Mouse (Mus musculus) frontal cortex, postnatal 14 days (tissue): ENCODE results near the gene Prokr2.
A peak's percentile ranks its signal among the peaks of the same experiment; 100 is the strongest.
"Not testable (repeated sequence)": the region's sequence is repeated elsewhere in the genome, so short reads cannot be mapped to it uniquely, and the experiment has no call there.

Source experiments
- DNase-seq, 2 experiments: peaks; one replicate each; pipeline ENCODE4 v3.0.0; 2022; ENCODE audit warnings: low spot score in 2 of 2

The Prokr2 gene

DNA sequence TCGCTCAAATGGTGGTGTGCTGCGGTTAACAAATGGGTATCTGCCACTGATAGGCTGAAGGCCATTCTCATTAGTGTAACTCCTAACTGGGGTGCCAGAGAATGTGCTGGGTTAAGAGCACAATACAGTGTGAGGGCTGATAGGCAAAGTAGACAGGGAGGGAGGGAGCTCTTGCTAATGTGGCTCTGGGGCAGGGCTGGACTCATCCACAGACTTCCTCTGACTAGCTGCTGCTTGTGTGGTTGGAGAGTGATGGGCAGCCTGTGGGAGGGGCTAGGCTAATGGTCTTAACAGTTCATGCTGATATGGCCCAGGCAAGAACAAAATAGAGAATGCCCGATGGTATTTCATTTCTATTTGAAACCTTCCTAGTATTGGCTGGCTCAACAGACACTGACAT is 44.0 kb downstream of the Prokr2 start:
- DNase-seq: no peak

GRCm38 (mm10) chr2:132340350-132340749 is 44.9 kb downstream of the Prokr2 start:
- DNase-seq: no peak

DNA sequence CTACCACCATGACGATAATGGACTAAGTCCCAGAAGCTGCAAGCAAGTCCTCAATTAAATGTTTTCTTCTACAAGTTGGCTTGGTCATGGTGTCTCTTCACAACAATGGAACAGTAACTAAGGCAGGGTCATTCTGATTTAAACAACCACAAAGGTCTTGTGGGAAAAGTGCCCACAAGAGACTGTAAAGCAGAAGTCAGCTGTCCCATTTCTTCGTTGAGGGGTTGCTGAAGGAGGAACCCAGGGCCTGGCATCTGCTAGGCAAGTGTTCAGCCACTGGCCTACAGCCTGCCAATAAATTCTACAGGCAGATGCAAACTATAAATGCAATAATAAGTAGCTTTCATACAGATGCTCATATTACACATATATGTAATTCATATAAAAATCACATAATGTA is 48.0 kb downstream of the Prokr2 start:
- no peak for DNase-seq

DNA sequence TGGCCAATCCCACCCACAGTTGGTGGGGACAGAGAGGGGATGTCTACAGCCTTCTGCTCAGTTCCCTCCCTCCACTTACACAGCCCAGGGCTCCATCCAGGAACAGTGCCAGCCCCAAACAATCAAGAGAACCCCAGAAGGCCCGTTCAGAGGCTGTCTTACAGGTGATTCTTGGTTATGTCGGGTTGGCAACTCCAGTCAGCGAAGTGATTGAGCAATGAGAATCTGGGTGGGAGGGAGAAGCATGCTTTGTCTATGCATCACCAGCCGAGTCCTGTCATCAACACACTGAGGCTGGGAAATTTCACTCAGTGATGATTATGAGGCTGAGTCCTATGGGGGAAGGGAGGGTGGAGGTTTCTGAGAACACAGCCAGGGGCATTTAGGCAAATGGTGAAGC is 61.7 kb downstream of the Prokr2 start:
- DNase-seq: no peak

DNA sequence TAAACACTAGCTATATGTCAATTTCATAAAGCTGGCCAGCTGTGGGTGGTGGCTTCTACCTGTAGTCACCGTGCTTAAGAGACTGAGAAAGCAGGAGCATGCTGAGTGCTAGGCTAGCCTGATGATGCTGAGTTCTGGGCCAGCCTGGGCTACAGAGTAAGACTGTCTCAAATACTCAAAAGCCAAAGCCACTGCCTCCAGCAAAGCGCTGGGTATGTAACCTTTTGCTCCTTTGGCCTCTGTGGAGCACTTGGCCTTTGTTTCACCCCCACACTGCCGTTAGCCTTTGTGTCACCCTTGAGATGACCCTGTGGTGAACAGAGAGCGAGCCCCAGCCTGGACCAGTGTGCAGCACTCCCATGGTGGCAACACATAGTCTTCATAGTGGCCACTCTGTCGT is 64.7 kb downstream of the Prokr2 start:
- DNase-seq: no peak

DNA sequence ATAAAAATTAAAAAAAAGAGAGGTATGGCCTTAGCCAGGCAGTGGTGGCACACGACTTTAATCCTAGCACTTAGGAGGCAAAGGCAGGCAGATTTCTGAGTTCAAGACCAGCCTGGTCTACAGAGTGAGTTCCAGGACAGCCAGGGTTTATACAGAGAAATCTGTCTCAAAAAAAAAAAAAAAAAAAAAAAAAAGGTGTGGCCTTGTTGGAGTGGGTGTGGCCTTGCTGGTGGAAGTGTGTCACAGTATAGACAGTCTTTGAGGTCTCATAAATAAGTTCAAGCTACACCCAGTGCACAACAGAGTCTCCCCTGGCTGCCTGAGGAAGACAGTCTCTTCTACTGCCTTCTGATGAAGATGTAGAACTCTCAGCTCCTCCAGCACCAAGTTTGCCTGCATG is 68.1 kb downstream of the Prokr2 start:
- no peak for DNase-seq

DNA sequence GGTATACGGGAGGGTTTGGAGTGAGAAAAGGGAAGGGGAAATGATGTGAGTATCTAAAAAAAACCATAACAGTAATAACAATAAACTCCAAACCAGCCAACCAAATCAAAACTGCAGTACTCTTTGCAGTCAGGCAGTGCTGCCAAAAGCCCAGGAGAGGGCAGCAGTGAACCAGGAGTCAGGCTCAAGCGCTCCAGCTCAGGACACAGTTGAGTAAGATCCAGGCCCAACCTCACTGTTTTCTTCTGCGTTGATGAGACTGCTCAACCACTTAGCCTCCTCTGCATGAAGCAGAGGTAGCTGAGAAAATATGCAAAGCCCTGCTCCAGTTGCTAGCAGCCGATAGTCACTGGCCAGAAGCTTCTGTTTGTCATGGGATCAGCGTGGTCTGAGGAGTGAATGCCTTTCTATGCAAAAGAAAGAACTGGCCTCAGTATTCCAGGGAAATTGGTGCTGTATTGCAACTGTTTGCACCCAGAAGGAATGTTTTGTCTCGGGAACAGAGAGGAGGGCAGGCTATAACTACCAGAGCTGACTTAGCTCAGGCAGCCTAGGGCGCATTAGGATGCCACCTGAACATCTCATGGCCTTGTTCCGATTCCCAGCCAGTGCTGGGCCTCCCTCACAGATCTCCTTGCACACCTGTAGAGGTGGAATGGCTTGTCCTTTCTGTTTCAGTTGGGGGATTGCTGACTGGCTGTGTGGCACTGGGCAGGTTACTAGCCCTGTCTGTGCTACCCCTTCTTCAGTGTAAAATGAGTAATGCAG is 69.0 kb downstream of the Prokr2 start:
- peak; percentile 47 to 67 for DNase-seq

DNA sequence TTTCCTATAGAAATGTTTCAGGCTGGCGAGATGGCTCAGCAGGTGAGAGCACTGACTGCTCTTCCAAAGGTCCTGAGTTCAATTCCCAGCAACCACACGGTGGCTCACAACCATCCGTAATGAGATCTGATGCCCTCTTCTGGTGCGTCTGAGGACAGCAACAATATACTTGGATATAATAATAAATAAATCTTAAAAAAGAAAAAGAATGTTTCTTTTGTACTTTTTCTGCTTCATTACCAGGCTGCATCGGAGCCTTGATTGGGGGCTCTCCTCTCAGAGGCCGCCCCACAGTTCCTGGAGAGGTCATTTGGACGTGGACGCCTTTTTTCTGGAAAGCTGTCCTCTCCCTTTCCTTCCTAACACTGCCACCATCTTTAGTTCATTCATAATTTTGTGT is 71.2 kb downstream of the Prokr2 start:
- not testable (repeated sequence) for DNase-seq

DNA sequence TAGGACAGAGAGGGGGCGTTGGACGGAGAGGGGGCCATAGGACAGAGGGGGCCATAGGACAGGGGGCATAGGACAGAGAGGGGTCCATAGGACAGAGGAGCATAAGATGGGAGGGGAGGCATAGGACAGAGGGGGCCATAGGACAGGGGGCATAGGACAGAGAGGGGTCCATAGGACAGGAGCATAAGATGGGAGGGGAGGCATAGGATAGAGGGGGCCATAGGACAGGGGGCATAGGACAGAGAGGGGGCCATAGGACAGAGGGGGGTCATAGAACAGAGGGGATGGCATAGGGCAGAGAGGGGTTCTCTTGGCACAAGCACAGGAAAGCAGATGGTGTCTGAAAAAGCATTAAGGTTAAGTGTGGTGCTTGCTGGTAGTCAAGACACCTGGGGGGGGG is 71.7 kb downstream of the Prokr2 start:
- no peak for DNase-seq

DNA sequence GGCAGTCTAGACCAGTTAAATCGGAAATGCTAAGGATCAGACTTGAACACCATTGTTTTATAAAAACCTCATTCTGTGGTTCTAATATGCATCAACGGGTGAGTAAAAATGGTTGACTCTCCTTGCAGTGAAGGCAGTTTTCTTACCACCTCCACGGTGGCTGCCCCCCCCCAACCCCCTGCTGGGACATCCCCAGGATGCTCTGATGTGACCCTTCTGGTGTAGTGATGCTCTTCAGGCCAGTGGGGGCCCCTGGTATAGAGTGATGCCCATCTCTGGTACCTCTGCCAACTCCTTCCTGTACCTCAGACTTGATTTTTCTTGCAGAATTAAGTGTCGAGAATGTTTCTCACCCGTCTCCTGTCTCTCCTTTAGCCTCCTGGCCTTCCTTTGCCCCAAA is 72.6 kb downstream of the Prokr2 start:
- peak in 1 of 2 experiments; percentile 2 for DNase-seq

DNA sequence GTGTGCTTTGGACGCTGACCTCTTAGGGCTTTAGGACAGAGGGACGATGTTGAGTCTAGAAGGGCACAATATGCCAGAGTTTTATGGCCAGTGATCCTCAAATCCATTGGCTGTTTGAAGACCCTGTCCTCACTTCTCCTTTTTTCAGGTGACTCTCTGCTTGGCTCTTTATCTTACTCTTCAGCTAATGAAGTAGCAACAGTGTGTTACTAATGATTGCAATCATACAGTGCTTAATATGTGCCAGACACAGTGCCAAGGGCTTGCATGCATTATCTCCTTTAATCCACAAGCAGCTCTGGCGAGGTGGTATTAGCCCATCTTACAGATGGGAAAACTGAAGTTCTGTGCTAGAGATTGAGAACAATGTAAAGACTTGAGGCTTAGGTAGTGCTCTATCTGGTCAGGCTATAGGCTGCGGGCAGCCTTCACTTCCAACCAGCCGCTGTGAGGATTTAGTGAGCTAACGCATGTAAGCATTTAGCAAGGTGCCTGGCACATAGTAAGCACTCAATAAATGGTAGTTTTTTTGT is 75.8 kb downstream of the Prokr2 start:
- no peak for DNase-seq

DNA sequence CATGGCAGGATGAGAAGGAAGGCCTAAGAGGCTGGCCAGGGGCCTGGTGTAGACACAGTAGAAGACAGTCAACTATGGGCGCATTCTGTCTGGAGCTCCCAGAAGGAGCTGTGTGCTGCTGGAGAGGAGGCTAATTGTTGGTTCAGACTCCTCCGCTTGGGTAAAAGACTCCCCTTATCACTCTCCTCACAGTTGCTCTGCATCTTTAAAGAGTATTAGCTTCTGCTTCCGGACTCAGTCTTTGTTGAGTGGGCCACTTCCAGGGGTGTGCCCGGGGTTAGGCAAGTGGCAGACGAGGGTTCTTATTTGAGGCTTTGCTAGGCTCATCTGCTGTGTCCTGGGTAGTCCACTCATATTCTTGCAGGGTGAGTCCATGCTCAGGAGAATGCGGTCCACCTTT is 76.4 kb downstream of the Prokr2 start:
- no peak for DNase-seq

DNA sequence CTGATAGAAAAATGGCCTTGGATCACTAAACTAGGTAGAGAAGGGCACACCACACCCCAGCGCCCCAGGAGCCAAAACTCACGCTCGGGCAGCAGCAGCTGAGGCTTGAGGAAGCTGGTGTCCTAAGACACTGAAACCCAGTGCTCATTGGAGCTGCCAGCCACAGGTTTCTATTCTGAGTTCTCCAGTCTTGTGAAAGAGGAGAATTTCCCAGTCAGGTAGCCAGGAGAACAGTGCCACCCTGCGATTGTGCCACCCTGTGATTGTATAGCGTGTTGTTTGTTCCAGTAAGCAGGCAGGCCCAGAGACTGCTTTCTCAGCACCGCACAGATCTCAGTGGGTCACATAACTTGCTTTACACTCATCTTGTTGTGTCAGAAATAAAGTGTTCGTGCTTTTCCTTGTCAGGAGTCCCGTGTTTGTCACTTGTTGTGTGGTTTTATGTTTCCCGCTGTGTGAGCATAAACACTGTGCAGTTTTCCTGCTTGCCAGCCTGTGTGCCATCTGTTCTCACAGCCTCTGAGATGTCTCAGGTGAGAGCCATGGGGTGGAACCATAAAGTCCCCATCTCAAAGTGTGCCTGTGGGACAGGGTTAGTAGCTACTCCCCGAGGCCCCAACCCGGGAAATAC is 77.9 kb downstream of the Prokr2 start:
- no peak for DNase-seq

DNA sequence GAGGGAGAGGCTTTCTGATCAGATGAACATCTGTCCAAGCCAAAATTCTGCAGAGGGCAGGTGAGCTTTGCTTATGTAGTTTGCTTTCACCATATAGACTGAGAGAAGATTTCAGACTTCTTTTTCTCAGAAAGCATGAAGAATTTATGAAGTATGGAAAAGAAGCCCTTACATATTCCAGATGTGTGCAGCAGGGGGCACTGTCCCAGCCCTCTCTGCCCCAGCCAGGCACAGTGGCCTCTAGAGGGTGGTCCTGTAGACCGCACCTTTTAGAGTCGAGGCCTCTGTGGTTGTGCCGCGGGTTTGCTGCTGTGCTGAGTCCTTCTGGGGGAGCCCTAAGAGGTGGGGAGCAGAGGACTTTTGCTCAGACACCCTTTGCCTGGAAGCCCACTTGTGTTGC is 79.3 kb downstream of the Prokr2 start:
- no peak for DNase-seq

GRCm38 (mm10) chr2:132305165-132305564 is 80.1 kb downstream of the Prokr2 start:
- DNase-seq: no peak

- no peak for DNase-seq
Observed at GRCm38 (mm10) chr2:132301436-132301835, 83.8 kb downstream of the Prokr2 start.

DNA sequence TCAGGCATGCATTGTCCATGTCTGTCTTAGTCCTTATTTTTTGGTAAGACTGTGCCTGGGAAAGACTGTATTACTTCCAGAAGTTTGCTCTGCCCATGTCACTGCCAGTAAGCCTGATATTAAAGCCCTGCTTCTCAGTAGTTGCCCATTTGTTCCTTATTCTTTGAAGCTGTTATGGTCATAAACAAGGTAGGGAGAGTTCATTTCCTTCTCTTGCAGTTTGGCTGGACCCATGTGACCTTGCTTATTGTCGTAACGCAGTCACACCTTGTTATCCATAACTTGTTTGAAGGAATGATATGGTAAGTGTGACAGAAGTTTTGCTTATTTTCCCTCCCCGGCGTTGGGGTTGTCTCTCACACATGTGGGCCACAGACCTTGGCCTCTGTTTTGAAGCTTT is 87.0 kb downstream of the Prokr2 start:
- no peak for DNase-seq

DNA sequence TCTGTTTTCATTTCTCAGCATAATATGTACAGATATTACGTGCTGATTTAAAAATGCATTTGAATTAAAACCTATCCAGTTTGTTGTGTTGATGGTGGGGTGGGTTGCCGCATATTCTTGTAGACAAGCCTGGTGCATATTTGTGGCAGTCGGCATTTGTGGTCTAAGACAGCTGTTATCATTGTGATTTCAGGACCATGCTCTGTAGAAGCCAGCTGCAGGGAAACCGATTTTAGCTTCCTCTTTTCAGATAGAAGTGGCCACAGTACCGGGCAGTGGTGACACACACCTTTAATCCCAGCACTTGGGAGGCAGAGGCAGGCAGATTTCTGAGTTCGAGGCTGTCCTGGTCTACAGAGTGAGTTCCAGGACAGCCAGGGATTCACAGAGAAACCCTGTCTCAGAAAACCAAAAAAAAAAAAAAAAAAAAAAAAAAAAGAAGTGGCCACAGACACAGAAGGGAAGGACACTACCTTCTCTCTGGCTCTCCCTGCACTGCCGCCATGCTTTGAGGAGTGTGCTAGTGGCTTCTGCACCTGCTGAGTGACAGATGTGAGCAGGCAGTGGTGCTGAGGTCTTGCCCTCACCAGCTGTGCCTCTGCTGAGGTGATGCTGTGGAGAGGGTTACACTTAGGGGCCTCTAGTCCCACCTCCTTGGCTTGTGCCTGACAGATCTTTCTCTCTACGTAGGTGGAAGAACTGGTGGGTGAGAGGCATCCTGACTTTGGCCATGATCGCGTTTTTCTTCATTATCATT is 91.4 kb downstream of the Prokr2 start:
- DNase-seq: no peak

DNA sequence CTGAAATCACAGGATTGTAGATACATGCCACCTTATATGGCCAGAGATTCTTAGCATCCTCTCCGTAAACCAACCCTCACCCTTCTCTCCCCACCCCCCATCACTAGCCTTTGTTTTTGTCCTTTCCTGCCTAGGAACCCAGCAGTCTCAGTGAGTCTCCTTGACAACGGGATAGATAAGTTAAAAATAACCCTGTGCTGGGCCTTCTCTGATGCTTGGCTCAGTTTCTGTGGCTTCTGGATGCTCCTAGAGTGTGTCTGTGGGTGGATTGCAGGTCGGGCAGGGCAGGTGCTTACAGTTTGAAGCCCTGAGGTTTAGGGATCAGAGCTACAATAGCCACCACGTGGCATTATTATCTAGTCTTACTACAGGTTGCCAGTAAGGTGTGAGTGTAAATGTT is 93.2 kb downstream of the Prokr2 start:
- peak in 1 of 2 experiments; percentile 30 for DNase-seq

DNA sequence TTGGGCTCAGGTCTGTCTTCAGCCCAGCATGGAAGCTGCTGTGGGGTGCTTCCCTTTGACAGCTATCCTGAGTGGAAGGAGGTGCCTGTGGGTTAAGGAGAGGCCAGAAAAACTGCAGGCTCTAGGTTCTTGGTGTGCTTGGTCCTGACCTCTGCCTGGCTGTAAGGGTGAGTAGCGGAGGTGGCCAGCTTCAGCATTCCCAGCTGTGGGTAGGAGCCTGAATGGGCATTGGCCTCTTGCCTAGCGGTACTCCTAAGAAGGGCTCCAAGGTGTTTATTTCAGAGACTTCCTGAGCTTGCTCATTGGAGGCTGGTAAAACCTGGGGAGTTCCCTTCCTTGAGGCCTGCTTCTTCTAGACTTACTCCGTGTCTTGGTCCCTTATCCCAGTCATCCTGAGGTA is 94.0 kb downstream of the Prokr2 start:
- no peak for DNase-seq

DNA sequence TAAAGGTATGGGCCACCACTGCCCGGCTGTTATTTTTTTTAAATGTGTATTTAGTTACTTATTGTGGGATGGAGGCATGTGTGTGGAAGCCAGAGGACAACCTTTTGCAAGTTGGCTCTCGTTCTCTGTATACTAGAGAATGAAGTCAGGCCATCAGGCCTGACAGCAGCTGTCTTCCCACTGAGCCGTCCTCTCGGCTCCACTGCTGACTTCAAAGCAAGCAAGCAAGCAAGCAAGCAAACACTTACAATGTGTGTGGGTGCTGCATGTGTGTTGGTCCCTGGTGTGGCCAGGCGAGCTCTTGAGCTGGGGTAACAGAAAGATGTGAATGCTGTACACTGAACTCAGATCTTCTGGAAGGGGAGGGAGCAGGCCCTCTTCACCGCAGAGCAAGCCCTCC is 94.4 kb downstream of the Prokr2 start:
- DNase-seq: no peak

GRCm38 (mm10) chr2:132289213-132289612 is 96.0 kb downstream of the Prokr2 start:
- DNase-seq: not testable (repeated sequence)
